Mouse (Mus musculus): ENCODE measurements at regions not wholly inside any gene's neighbourhood (a gene's known extent, or its start where the extent isn't known, plus 50 kb on each side); places are given as distances from the start of the nearest gene placed in this dataset.

- no peak overlapping the region for H3K9ac ChIP-seq (ENCODE audit: low read depth, low read length)
- no peaks in the 10 kb centered on the region for H3K27me3 ChIP-seq (replicated peaks; ENCODE audit: control insufficient read depth, insufficient read depth, low read length)
- H3K9me3 ChIP-seq (ENCODE audit: control insufficient read depth, low read length), result no peaks in the 10 kb centered on the region
- WGBS, result 76% methylated on average over 10 of the region's 10 CpGs
- no peak overlapping the region for H3K4me3 ChIP-seq (ENCODE audit: low read length)
- ATAC-seq, result no peak
- peak overlapping the region; percentile 28 for H3K27ac ChIP-seq (ENCODE audit: low read length)
- H3K4me1 ChIP-seq (ENCODE audit: control insufficient read depth, insufficient read depth, low read length), result peaks cover 11% of the 10 kb centered on the region
- no peak overlapping the region for H3K4me2 ChIP-seq (ENCODE audit: low read depth, low read length)
- H3K36me3 ChIP-seq (ENCODE audit: control insufficient read depth, insufficient read depth, low read length), result no peaks in the 10 kb centered on the region
Measured at GRCm38 (mm10) chr1:181284301-181285197, 67.9 kb upstream of the Cnih3 start.

GRCm38 (mm10) chr1:181285600-181285999 lies 66.8 kb upstream of the Cnih3 start:
- Histone ChIP-seq H3K4me3 (ENCODE audit: low read length) (no peak overlapping the region), H3K9ac (ENCODE audit: low read depth, low read length) (no peak overlapping the region), H3K9me3 (ENCODE audit: control insufficient read depth, low read length) (no peaks in the 10 kb centered on the region), H3K36me3 (ENCODE audit: control insufficient read depth, insufficient read depth, low read length) (no peaks in the 10 kb centered on the region), H3K27ac (ENCODE audit: low read length) (peak overlapping the region; percentile 28), H3K4me2 (ENCODE audit: low read depth, low read length) (no peak overlapping the region; the same call in 1 of the 2 replicates), H3K4me1 (ENCODE audit: control insufficient read depth, insufficient read depth, low read length) (peaks cover 14% of the 10 kb centered on the region), H3K27me3 (replicated peaks; ENCODE audit: control insufficient read depth, insufficient read depth, low read length) (no peaks in the 10 kb centered on the region)
- 79% methylated on average over 8 of the region's 8 CpGs for WGBS
- peak; percentile 79 for ATAC-seq

- H3K9me3 ChIP-seq (ENCODE audit: control insufficient read depth, low read length), result no peaks in the 10 kb centered on the region
- no peak overlapping the region for H3K4me3 ChIP-seq (ENCODE audit: low read length)
- WGBS, result 52% methylated on average over 5 of the region's 5 CpGs
- no peaks in the 10 kb centered on the region for H3K27me3 ChIP-seq (replicated peaks; ENCODE audit: control insufficient read depth, insufficient read depth, low read length)
- H3K9ac ChIP-seq (ENCODE audit: low read depth, low read length), result no peak overlapping the region
- H3K4me1 ChIP-seq (ENCODE audit: control insufficient read depth, insufficient read depth, low read length), result peaks cover 14% of the 10 kb centered on the region
- peak; percentile 88 for ATAC-seq
- no peaks in the 10 kb centered on the region for H3K36me3 ChIP-seq (ENCODE audit: control insufficient read depth, insufficient read depth, low read length)
- H3K27ac ChIP-seq (ENCODE audit: low read length), result peak overlapping the region; percentile 25
- no peak overlapping the region for H3K4me2 ChIP-seq (ENCODE audit: low read depth, low read length)
Measured at GRCm38 (mm10) chr1:181286146-181286545, 66.3 kb upstream of the Cnih3 start.

GRCm38 (mm10) chr1:181287166-181287565 lies 65.3 kb upstream of the Cnih3 start:
- H3K9ac ChIP-seq (ENCODE audit: low read depth, low read length), result no peak overlapping the region
- 82% methylated on average over 1 of the region's 1 CpGs for WGBS
- ATAC-seq, result no peak

GRCm38 (mm10) chr1:181289385-181290035 lies 62.9 kb upstream of the Cnih3 start:
- Histone ChIP-seq H3K27me3 (replicated peaks; ENCODE audit: control insufficient read depth, insufficient read depth, low read length) (no peaks in the 10 kb centered on the region), H3K9ac (ENCODE audit: low read depth, low read length) (no peak overlapping the region), H3K36me3 (ENCODE audit: control insufficient read depth, insufficient read depth, low read length) (no peaks in the 10 kb centered on the region), H3K9me3 (ENCODE audit: control insufficient read depth, low read length) (no peaks in the 10 kb centered on the region), H3K4me3 (ENCODE audit: low read length) (no peak overlapping the region), H3K4me2 (ENCODE audit: low read depth, low read length) (no peak overlapping the region), H3K27ac (ENCODE audit: low read length) (no peak overlapping the region), H3K4me1 (ENCODE audit: control insufficient read depth, insufficient read depth, low read length) (peaks cover 14% of the 10 kb centered on the region)
- WGBS, result 61% methylated on average over 13 of the region's 13 CpGs
- ATAC-seq, result no peak

More at GRCm38 (mm10) chr1:181287166-181287565, 65.3 kb upstream of the Cnih3 start:
- H3K4me1 ChIP-seq (ENCODE audit: control insufficient read depth, insufficient read depth, low read length), result peaks cover 14% of the 10 kb centered on the region
- H3K36me3 ChIP-seq (ENCODE audit: control insufficient read depth, insufficient read depth, low read length), result no peaks in the 10 kb centered on the region
- no peaks in the 10 kb centered on the region for H3K9me3 ChIP-seq (ENCODE audit: control insufficient read depth, low read length)
- H3K4me2 ChIP-seq (ENCODE audit: low read depth, low read length), result no peak overlapping the region
- H3K27me3 ChIP-seq (replicated peaks; ENCODE audit: control insufficient read depth, insufficient read depth, low read length), result no peaks in the 10 kb centered on the region
- no peak overlapping the region for H3K27ac ChIP-seq (ENCODE audit: low read length)
- H3K4me3 ChIP-seq (ENCODE audit: low read length), result no peak overlapping the region

- no peaks in the 10 kb centered on the region for H3K27me3 ChIP-seq (replicated peaks; ENCODE audit: control insufficient read depth, insufficient read depth, low read length)
- no peak for ATAC-seq
- WGBS, result 68% methylated on average over 6 of the region's 6 CpGs
Measured at GRCm38 (mm10) chr1:181291202-181291601, 61.2 kb upstream of the Cnih3 start.

GRCm38 (mm10) chr1:181291966-181292365 lies 60.5 kb upstream of the Cnih3 start:
- 75% methylated on average over 5 of the region's 5 CpGs for WGBS
- Histone ChIP-seq H3K9me3 (ENCODE audit: control insufficient read depth, low read length) (no peaks in the 10 kb centered on the region), H3K4me2 (ENCODE audit: low read depth, low read length) (no peak overlapping the region), H3K27ac (ENCODE audit: low read length) (no peak overlapping the region), H3K27me3 (replicated peaks; ENCODE audit: control insufficient read depth, insufficient read depth, low read length) (no peaks in the 10 kb centered on the region), H3K4me3 (ENCODE audit: low read length) (no peak overlapping the region), H3K4me1 (ENCODE audit: control insufficient read depth, insufficient read depth, low read length) (peaks cover 9% of the 10 kb centered on the region; the same call in 1 of the 2 replicates), H3K9ac (ENCODE audit: low read depth, low read length) (no peak overlapping the region), H3K36me3 (ENCODE audit: control insufficient read depth, insufficient read depth, low read length) (no peaks in the 10 kb centered on the region)
- ATAC-seq, result no peak

More at GRCm38 (mm10) chr1:181291202-181291601, 61.2 kb upstream of the Cnih3 start:
- Histone ChIP-seq H3K27ac (ENCODE audit: low read length) (no peak overlapping the region), H3K4me3 (ENCODE audit: low read length) (no peak overlapping the region), H3K4me2 (ENCODE audit: low read depth, low read length) (no peak overlapping the region), H3K9ac (ENCODE audit: low read depth, low read length) (no peak overlapping the region), H3K9me3 (ENCODE audit: control insufficient read depth, low read length) (no peaks in the 10 kb centered on the region), H3K4me1 (ENCODE audit: control insufficient read depth, insufficient read depth, low read length) (peaks cover 9% of the 10 kb centered on the region; the same call in 1 of the 2 replicates), H3K36me3 (ENCODE audit: control insufficient read depth, insufficient read depth, low read length) (no peaks in the 10 kb centered on the region)

GRCm38 (mm10) chr1:181293079-181293865 lies 59.2 kb upstream of the Cnih3 start:
- Histone ChIP-seq H3K9me3 (ENCODE audit: control insufficient read depth, low read length) (no peaks in the 10 kb centered on the region), H3K4me2 (ENCODE audit: low read depth, low read length) (no peak overlapping the region; the same call in 1 of the 2 replicates), H3K9ac (ENCODE audit: low read depth, low read length) (no peak overlapping the region), H3K36me3 (ENCODE audit: control insufficient read depth, insufficient read depth, low read length) (no peaks in the 10 kb centered on the region), H3K4me1 (ENCODE audit: control insufficient read depth, insufficient read depth, low read length) (peaks cover 6% of the 10 kb centered on the region; the same call in 1 of the 2 replicates), H3K27me3 (replicated peaks; ENCODE audit: control insufficient read depth, insufficient read depth, low read length) (no peaks in the 10 kb centered on the region), H3K27ac (ENCODE audit: low read length) (no peak overlapping the region), H3K4me3 (ENCODE audit: low read length) (no peak overlapping the region)
- ATAC-seq, result peak; percentile 83
- WGBS, result 80% methylated on average over 16 of the region's 16 CpGs

- 71% methylated on average over 4 of the region's 4 CpGs for WGBS
- Histone ChIP-seq H3K9ac (ENCODE audit: low read depth, low read length) (no peak overlapping the region), H3K27ac (ENCODE audit: low read length) (no peak overlapping the region), H3K9me3 (ENCODE audit: control insufficient read depth, low read length) (no peaks in the 10 kb centered on the region), H3K4me1 (ENCODE audit: control insufficient read depth, insufficient read depth, low read length) (no peaks in the 10 kb centered on the region), H3K27me3 (replicated peaks; ENCODE audit: control insufficient read depth, insufficient read depth, low read length) (no peaks in the 10 kb centered on the region), H3K4me2 (ENCODE audit: low read depth, low read length) (no peak overlapping the region), H3K4me3 (ENCODE audit: low read length) (no peak overlapping the region), H3K36me3 (ENCODE audit: control insufficient read depth, insufficient read depth, low read length) (no peaks in the 10 kb centered on the region)
- no peak for ATAC-seq
Measured at GRCm38 (mm10) chr1:181295651-181296050, 56.8 kb upstream of the Cnih3 start.

Measured in intestine, embryonic 16.5 days (tissue).